Mouse (Mus musculus): Measurements from ENCODE around the gene Aldh16a1. TPM values are rescaled to one million over a fixed set of nuclear protein-coding genes. Genes with fewer than 3 reads are reported as not detected.
A peak's percentile ranks its signal among the peaks of the same experiment; 100 is the strongest.

The Aldh16a1 gene
- polyA plus RNA-seq, 1 experiment from 2014 or later = 65.3 TPM

MicroRNAs encoded within 50 kb of the gene (microRNA counts, 519-probe panel; counts per million panel counts)
- microRNA mmu-miR-150 = 188 counts per million, percentile 57 among the panel's probes with 10 or more counts

Small RNA genes within 50 kb of the gene (microRNA-seq; reads per million reads assigned to microRNA genes)
- gene Mir150 (3.7 reads per million, percentile 6 among the genes with 10 or more reads in this experiment), gene Mir5121 (48.5 reads per million, percentile 42 among the genes with 10 or more reads in this experiment), gene Mir7055 (not detected)

Other genes with a start within 250 kb of the Aldh16a1 start
- gene Ap2a1, start 225.1 kb downstream of the Aldh16a1 start, polyA plus RNA-seq (2016; fragmentation: Nextera tagmentation; extraction: Ambion mirVana) = 75.1 and 77.1 TPM in 2 replicates
- 0.14 and 0.30 TPM in 2 replicates for gene Tsks, start 211.4 kb downstream of the Aldh16a1 start, polyA plus RNA-seq (2016; fragmentation: Nextera tagmentation; extraction: Ambion mirVana)
- gene Cpt1c, start 179.7 kb downstream of the Aldh16a1 start, polyA plus RNA-seq (2016; fragmentation: Nextera tagmentation; extraction: Ambion mirVana) = 18.5 and 18.8 TPM in 2 replicates
- 968 and 991 TPM in 2 replicates for gene Prmt1, start 168.0 kb downstream of the Aldh16a1 start, polyA plus RNA-seq (2016; fragmentation: Nextera tagmentation; extraction: Ambion mirVana)
- gene Irf3, start 156.9 kb downstream of the Aldh16a1 start, polyA plus RNA-seq (2016; fragmentation: Nextera tagmentation; extraction: Ambion mirVana) = 70.3 and 77.5 TPM in 2 replicates
- gene Bcl2l12, start 155.9 kb downstream of the Aldh16a1 start, polyA plus RNA-seq (2016; fragmentation: Nextera tagmentation; extraction: Ambion mirVana) = 87.0 and 90.7 TPM in 2 replicates
- gene Scaf1, start 138.2 kb downstream of the Aldh16a1 start, polyA plus RNA-seq (2016; fragmentation: Nextera tagmentation; extraction: Ambion mirVana) = 46.2 and 47.9 TPM in 2 replicates
- 18.8 and 20.3 TPM in 2 replicates for gene Rras, start 136.6 kb downstream of the Aldh16a1 start, polyA plus RNA-seq (2016; fragmentation: Nextera tagmentation; extraction: Ambion mirVana)
- gene Prr12, start 101.7 kb downstream of the Aldh16a1 start, polyA plus RNA-seq (2016; fragmentation: Nextera tagmentation; extraction: Ambion mirVana) = 13.4 and 14.9 TPM in 2 replicates
- gene Nosip, start 92.2 kb downstream of the Aldh16a1 start, polyA plus RNA-seq (2016; fragmentation: Nextera tagmentation; extraction: Ambion mirVana) = 70.8 and 74.7 TPM in 2 replicates
- 23.3 and 24.4 TPM in 2 replicates for gene Prrg2, start 91.9 kb downstream of the Aldh16a1 start, polyA plus RNA-seq (2016; fragmentation: Nextera tagmentation; extraction: Ambion mirVana)
- gene Rcn3, start 62.4 kb downstream of the Aldh16a1 start, polyA plus RNA-seq (2016; fragmentation: Nextera tagmentation; extraction: Ambion mirVana) = 144 and 156 TPM in 2 replicates
- 6.0 and 7.0 TPM in 2 replicates for gene Fcgrt, start 50.7 kb downstream of the Aldh16a1 start, polyA plus RNA-seq (2016; fragmentation: Nextera tagmentation; extraction: Ambion mirVana)
- 1,885 and 1,917 TPM in 2 replicates for gene Rps11, start 30.1 kb downstream of the Aldh16a1 start, polyA plus RNA-seq (2016; fragmentation: Nextera tagmentation; extraction: Ambion mirVana)
- 1,273 and 1,282 TPM in 2 replicates for gene Rpl13a, start 25.8 kb downstream of the Aldh16a1 start, polyA plus RNA-seq (2016; fragmentation: Nextera tagmentation; extraction: Ambion mirVana)
- gene Gm45713, start 18.4 kb downstream of the Aldh16a1 start, polyA plus RNA-seq (2016; fragmentation: Nextera tagmentation; extraction: Ambion mirVana) = 0.31 TPM in 1 of 2 replicates, not detected in the other
- gene Flt3l, start 18.2 kb downstream of the Aldh16a1 start, polyA plus RNA-seq (2016; fragmentation: Nextera tagmentation; extraction: Ambion mirVana) = 0.97 and 1.8 TPM in 2 replicates
- 99.6 and 103 TPM in 2 replicates for gene Pih1d1, start 281 bp downstream of the Aldh16a1 start, polyA plus RNA-seq (2016; fragmentation: Nextera tagmentation; extraction: Ambion mirVana)
- gene Slc17a7, start 9.4 kb upstream of the Aldh16a1 start, polyA plus RNA-seq (2016; fragmentation: Nextera tagmentation; extraction: Ambion mirVana) = 0.74 and 1.2 TPM in 2 replicates
- gene Gfy, start 25.0 kb upstream of the Aldh16a1 start, polyA plus RNA-seq (2016; fragmentation: Nextera tagmentation; extraction: Ambion mirVana) = 0.10 and 0.29 TPM in 2 replicates
- not detected in 2 replicates for gene Pth2, start 26.4 kb upstream of the Aldh16a1 start, polyA plus RNA-seq (2016; fragmentation: Nextera tagmentation; extraction: Ambion mirVana)
- 0.62 and 0.67 TPM in 2 replicates for gene Ccdc155, start 50.3 kb upstream of the Aldh16a1 start, polyA plus RNA-seq (2016; fragmentation: Nextera tagmentation; extraction: Ambion mirVana)
- gene Dkkl1, start 57.6 kb upstream of the Aldh16a1 start, polyA plus RNA-seq (2016; fragmentation: Nextera tagmentation; extraction: Ambion mirVana) = 1.2 and 2.0 TPM in 2 replicates
- 394 and 421 TPM in 2 replicates for gene Tead2, start 61.2 kb upstream of the Aldh16a1 start, polyA plus RNA-seq (2016; fragmentation: Nextera tagmentation; extraction: Ambion mirVana)
- 0.50 and 0.88 TPM in 2 replicates for gene Cd37, start 84.5 kb upstream of the Aldh16a1 start, polyA plus RNA-seq (2016; fragmentation: Nextera tagmentation; extraction: Ambion mirVana)
- 0.28 and 0.32 TPM in 2 replicates for gene Slc6a16, start 86.5 kb upstream of the Aldh16a1 start, polyA plus RNA-seq (2016; fragmentation: Nextera tagmentation; extraction: Ambion mirVana)
- not detected in 2 replicates for gene Slc6a21, start 122.9 kb upstream of the Aldh16a1 start, polyA plus RNA-seq (2016; fragmentation: Nextera tagmentation; extraction: Ambion mirVana)
- 10.6 and 11.3 TPM in 2 replicates for gene Trpm4, start 179.2 kb upstream of the Aldh16a1 start, polyA plus RNA-seq (2016; fragmentation: Nextera tagmentation; extraction: Ambion mirVana)
- gene Hrc, start 180.7 kb upstream of the Aldh16a1 start, polyA plus RNA-seq (2016; fragmentation: Nextera tagmentation; extraction: Ambion mirVana) = 0.31 and 0.64 TPM in 2 replicates
- 5.8 and 7.1 TPM in 2 replicates for gene Ppfia3, start 212.4 kb upstream of the Aldh16a1 start, polyA plus RNA-seq (2016; fragmentation: Nextera tagmentation; extraction: Ambion mirVana)
- 0.24 and 1.2 TPM in 2 replicates for gene Lin7b, start 216.0 kb upstream of the Aldh16a1 start, polyA plus RNA-seq (2016; fragmentation: Nextera tagmentation; extraction: Ambion mirVana)
- 285 and 287 TPM in 2 replicates for gene Snrnp70, start 241.2 kb upstream of the Aldh16a1 start, polyA plus RNA-seq (2016; fragmentation: Nextera tagmentation; extraction: Ambion mirVana)